Mouse (Mus musculus): ENCODE measurements around the gene Ndufs7. TPM values are rescaled to one million over a fixed set of nuclear protein-coding genes. Genes with fewer than 3 reads are reported as not detected.

Gene Ndufs7
- total and polyA plus RNA-seq, 2 experiments from 2014 or later = 193 to 358 TPM

- ATAC-seq (ENCODE audit: low FRiP score) (no peak), DNase-seq (ENCODE audit: low spot score) (no peak)
- no peaks in the 10 kb centered on the region for H3K9me3 ChIP-seq (ENCODE audit: low read length)
- 79% methylated on average over 5 of the region's 5 CpGs for WGBS
- H3K36me3 ChIP-seq (ENCODE audit: insufficient read depth, low read length) = peaks cover 22% of the 10 kb centered on the region
- H3K27me3 ChIP-seq (ENCODE audit: insufficient read depth, low read length) = no peaks in the 10 kb centered on the region
- no peak overlapping the region for H3K9ac ChIP-seq (replicated peaks; ENCODE audit: low read length, poor library complexity, severe bottlenecking)
- TF ChIP-seq CTCF (IDR thresholded peaks at IDR 0.05) = no peak
- no peak overlapping the region; the same call in 1 of the 2 replicates for H3K27ac ChIP-seq (ENCODE audit: low read depth, low read length)
- no peak overlapping the region for H3K4me3 ChIP-seq (ENCODE audit: low read depth, low read length)
- H3K4me1 ChIP-seq (ENCODE audit: insufficient read depth, low read length) = peaks cover 13% of the 10 kb centered on the region
- no peak overlapping the region for H3K4me2 ChIP-seq (ENCODE audit: low read depth, low read length, poor library complexity, severe bottlenecking)
These were observed 22.4 kb downstream of the Ndufs7 start for GRCm38 (mm10) chr10:80271186-80271843.

- DNase-seq (ENCODE audit: low spot score) (no peak), ATAC-seq (ENCODE audit: low FRiP score) (no peak)
- no peaks in the 10 kb centered on the region for H3K9me3 ChIP-seq (ENCODE audit: low read length)
- H3K4me3 ChIP-seq (ENCODE audit: low read depth, low read length) = no peak overlapping the region
- 83% methylated on average over 8 of the region's 8 CpGs for WGBS
- peaks cover 22% of the 10 kb centered on the region for H3K36me3 ChIP-seq (ENCODE audit: insufficient read depth, low read length)
- no peak overlapping the region for H3K27ac ChIP-seq (ENCODE audit: low read depth, low read length)
- H3K4me1 ChIP-seq (ENCODE audit: insufficient read depth, low read length) = peaks cover 7% of the 10 kb centered on the region
- H3K27me3 ChIP-seq (ENCODE audit: insufficient read depth, low read length) = no peaks in the 10 kb centered on the region
- TF ChIP-seq CTCF (IDR thresholded peaks at IDR 0.05) = no peak
- H3K4me2 ChIP-seq (ENCODE audit: low read depth, low read length, poor library complexity, severe bottlenecking) = no peak overlapping the region
- no peak overlapping the region for H3K9ac ChIP-seq (replicated peaks; ENCODE audit: low read length, poor library complexity, severe bottlenecking)
These were observed 23.1 kb downstream of the Ndufs7 start for GRCm38 (mm10) chr10:80271870-80272585.

GRCm38 (mm10) chr10:80273847-80274246 lies 24.9 kb downstream of the Ndufs7 start:
- H3K9me3 ChIP-seq (ENCODE audit: low read length) = no peaks in the 10 kb centered on the region
- H3K9ac ChIP-seq (replicated peaks; ENCODE audit: low read length, poor library complexity, severe bottlenecking) = no peak overlapping the region
- H3K27ac ChIP-seq (ENCODE audit: low read depth, low read length) = no peak overlapping the region
- no peak for TF ChIP-seq CTCF (IDR thresholded peaks at IDR 0.05)
- no peak overlapping the region for H3K4me2 ChIP-seq (ENCODE audit: low read depth, low read length, poor library complexity, severe bottlenecking)
- no peak overlapping the region for H3K4me3 ChIP-seq (ENCODE audit: low read depth, low read length)
- H3K36me3 ChIP-seq (ENCODE audit: insufficient read depth, low read length) = peaks cover 35% of the 10 kb centered on the region
- ATAC-seq (ENCODE audit: low FRiP score) = no peak
- H3K27me3 ChIP-seq (ENCODE audit: insufficient read depth, low read length) = no peaks in the 10 kb centered on the region
- WGBS = 95% methylated on average over 3 of the region's 3 CpGs
- DNase-seq (ENCODE audit: low spot score) = no peak
- no peaks in the 10 kb centered on the region for H3K4me1 ChIP-seq (ENCODE audit: insufficient read depth, low read length)

- TF ChIP-seq CTCF (IDR thresholded peaks at IDR 0.05) = no peak
- Histone ChIP-seq H3K4me1 (ENCODE audit: insufficient read depth, low read length) (no peaks in the 10 kb centered on the region), H3K27me3 (ENCODE audit: insufficient read depth, low read length) (no peaks in the 10 kb centered on the region), H3K4me3 (ENCODE audit: low read depth, low read length) (no peak overlapping the region), H3K36me3 (ENCODE audit: insufficient read depth, low read length) (peaks cover 56% of the 10 kb centered on the region), H3K9ac (replicated peaks; ENCODE audit: low read length, poor library complexity, severe bottlenecking) (no peak overlapping the region), H3K27ac (ENCODE audit: low read depth, low read length) (no peak overlapping the region), H3K4me2 (ENCODE audit: low read depth, low read length, poor library complexity, severe bottlenecking) (no peak overlapping the region), H3K9me3 (ENCODE audit: low read length) (no peaks in the 10 kb centered on the region)
- ATAC-seq (ENCODE audit: low FRiP score) = no peak
- DNase-seq (ENCODE audit: low spot score) = no peak
- 87% methylated on average over 5 of the region's 5 CpGs for WGBS
These were observed 27.3 kb downstream of the Ndufs7 start for GRCm38 (mm10) chr10:80276238-80276637.

- 95% methylated on average over 9 of the region's 9 CpGs for WGBS
- Histone ChIP-seq H3K9me3 (ENCODE audit: low read length) (no peaks in the 10 kb centered on the region), H3K27me3 (ENCODE audit: insufficient read depth, low read length) (no peaks in the 10 kb centered on the region), H3K4me3 (ENCODE audit: low read depth, low read length) (no peak overlapping the region), H3K9ac (replicated peaks; ENCODE audit: low read length, poor library complexity, severe bottlenecking) (no peak overlapping the region), H3K4me1 (ENCODE audit: insufficient read depth, low read length) (no peaks in the 10 kb centered on the region), H3K4me2 (ENCODE audit: low read depth, low read length, poor library complexity, severe bottlenecking) (no peak overlapping the region), H3K36me3 (ENCODE audit: insufficient read depth, low read length) (peaks cover 65% of the 10 kb centered on the region), H3K27ac (ENCODE audit: low read depth, low read length) (no peak overlapping the region)
- ATAC-seq (ENCODE audit: low FRiP score) = no peak
- no peak for DNase-seq (ENCODE audit: low spot score)
- TF ChIP-seq CTCF (IDR thresholded peaks at IDR 0.05) = no peak
These were observed 29.5 kb downstream of the Ndufs7 start for GRCm38 (mm10) chr10:80278390-80278789.

GRCm38 (mm10) chr10:80279273-80279672 lies 30.4 kb downstream of the Ndufs7 start:
- no peak overlapping the region for H3K9ac ChIP-seq (replicated peaks; ENCODE audit: low read length, poor library complexity, severe bottlenecking)
- peaks cover 70% of the 10 kb centered on the region for H3K36me3 ChIP-seq (ENCODE audit: insufficient read depth, low read length)
- no peak overlapping the region for H3K4me2 ChIP-seq (ENCODE audit: low read depth, low read length, poor library complexity, severe bottlenecking)
- H3K4me1 ChIP-seq (ENCODE audit: insufficient read depth, low read length) = no peaks in the 10 kb centered on the region
- H3K27ac ChIP-seq (ENCODE audit: low read depth, low read length) = no peak overlapping the region
- no peak overlapping the region for H3K4me3 ChIP-seq (ENCODE audit: low read depth, low read length)
- WGBS = 92% methylated on average over 12 of the region's 12 CpGs
- no peaks in the 10 kb centered on the region for H3K27me3 ChIP-seq (ENCODE audit: insufficient read depth, low read length)
- no peaks in the 10 kb centered on the region for H3K9me3 ChIP-seq (ENCODE audit: low read length)
- no peak for DNase-seq (ENCODE audit: low spot score)
- ATAC-seq (ENCODE audit: low FRiP score) = no peak
- no peak for TF ChIP-seq CTCF (IDR thresholded peaks at IDR 0.05)
